Mouse (Mus musculus): ENCODE measurements around the gene Hddc3. TPM values are rescaled to one million over a fixed set of nuclear protein-coding genes. Genes with fewer than 3 reads are reported as not detected.

Hddc3 gene
- total and polyA plus RNA-seq, 3 experiments, result 30.0 to 47.7 (median 39.9) TPM

GRCm38 (mm10) chr7:80368635-80369421 lies 25.9 kb downstream of the Hddc3 start:
- WGBS, result 45% methylated on average over 20 of the region's 20 CpGs
- TF ChIP-seq EP300 (IDR thresholded peaks at IDR 0.05; ENCODE audit: insufficient read depth, low read depth, low read length) (no peak), CTCF (IDR thresholded peaks at IDR 0.05) (no peak), POLR2A (IDR thresholded peaks at IDR 0.05; ENCODE audit: insufficient read depth, low read depth, low read length) (no peak)
- no peak overlapping the region for H3K9ac ChIP-seq (ENCODE audit: low read depth, low read length)
- no peak overlapping the region for H3K4me3 ChIP-seq
- peaks cover 9% of the 10 kb centered on the region for H3K4me1 ChIP-seq (ENCODE audit: control insufficient read depth, insufficient read depth, low read length)
- H3K36me3 ChIP-seq (ENCODE audit: control insufficient read depth, insufficient read depth, low read length), result no peaks in the 10 kb centered on the region
- no peaks in the 10 kb centered on the region for H3K27me3 ChIP-seq (ENCODE audit: control insufficient read depth, insufficient read depth, low read length)
- DNase-seq, result no peak
- no peaks in the 10 kb centered on the region for H3K79me2 ChIP-seq (replicated peaks; ENCODE audit: control insufficient read depth, insufficient read depth, low read length)
- intact Hi-C loops (cut with DNase I), result no loop called here
- no peak overlapping the region for H3K27ac ChIP-seq

- 70% methylated on average over 5 of the region's 5 CpGs for WGBS
Measured at GRCm38 (mm10) chr7:80369461-80369860, 26.6 kb downstream of the Hddc3 start.

GRCm38 (mm10) chr7:80369967-80370431 lies 27.1 kb downstream of the Hddc3 start:
- Histone ChIP-seq H3K79me2 (replicated peaks; ENCODE audit: control insufficient read depth, insufficient read depth, low read length) (no peaks in the 10 kb centered on the region), H3K36me3 (ENCODE audit: control insufficient read depth, insufficient read depth, low read length) (no peaks in the 10 kb centered on the region), H3K4me3 (peak overlapping the region; percentile 85), H3K9ac (ENCODE audit: low read depth, low read length) (peak overlapping the region; percentile 92), H3K27me3 (ENCODE audit: control insufficient read depth, insufficient read depth, low read length) (no peaks in the 10 kb centered on the region), H3K4me1 (ENCODE audit: control insufficient read depth, insufficient read depth, low read length) (peaks cover 9% of the 10 kb centered on the region), H3K27ac (peak overlapping the region; percentile 82)
- DNase-seq, result no peak
- intact Hi-C loops (cut with DNase I), result loop anchor here (1.0 kb wide), 1 partner anchor 29 kb away; the partner anchor contains the start of gene Unc45a
- WGBS, result 37% methylated on average over 4 of the region's 4 CpGs
- TF ChIP-seq POLR2A (IDR thresholded peaks at IDR 0.05; ENCODE audit: insufficient read depth, low read depth, low read length) (no peak), CTCF (IDR thresholded peaks at IDR 0.05) (no peak), EP300 (IDR thresholded peaks at IDR 0.05; ENCODE audit: insufficient read depth, low read depth, low read length) (no peak)

More at GRCm38 (mm10) chr7:80369461-80369860, 26.6 kb downstream of the Hddc3 start:
- Histone ChIP-seq H3K9ac (ENCODE audit: low read depth, low read length) (no peak overlapping the region), H3K79me2 (replicated peaks; ENCODE audit: control insufficient read depth, insufficient read depth, low read length) (no peaks in the 10 kb centered on the region), H3K4me3 (no peak overlapping the region), H3K27me3 (ENCODE audit: control insufficient read depth, insufficient read depth, low read length) (no peaks in the 10 kb centered on the region), H3K4me1 (ENCODE audit: control insufficient read depth, insufficient read depth, low read length) (peaks cover 9% of the 10 kb centered on the region), H3K36me3 (ENCODE audit: control insufficient read depth, insufficient read depth, low read length) (no peaks in the 10 kb centered on the region), H3K27ac (no peak overlapping the region)
- intact Hi-C loops (cut with DNase I), result no loop called here
- TF ChIP-seq POLR2A (IDR thresholded peaks at IDR 0.05; ENCODE audit: insufficient read depth, low read depth, low read length) (no peak), CTCF (IDR thresholded peaks at IDR 0.05) (no peak), EP300 (IDR thresholded peaks at IDR 0.05; ENCODE audit: insufficient read depth, low read depth, low read length) (no peak)
- DNase-seq, result no peak

- no peaks in the 10 kb centered on the region for H3K79me2 ChIP-seq (replicated peaks; ENCODE audit: control insufficient read depth, insufficient read depth, low read length)
- peak; percentile 87 for DNase-seq
- H3K4me3 ChIP-seq, result peak overlapping the region; percentile 85
- peaks cover 9% of the 10 kb centered on the region for H3K4me1 ChIP-seq (ENCODE audit: control insufficient read depth, insufficient read depth, low read length)
- H3K27ac ChIP-seq, result peak overlapping the region; percentile 82
- H3K9ac ChIP-seq (ENCODE audit: low read depth, low read length), result peak overlapping the region; percentile 92
- under 1% methylated on average over 31 of the region's 31 CpGs for WGBS
- H3K36me3 ChIP-seq (ENCODE audit: control insufficient read depth, insufficient read depth, low read length), result no peaks in the 10 kb centered on the region
- TF ChIP-seq POLR2A (IDR thresholded peaks at IDR 0.05; ENCODE audit: insufficient read depth, low read depth, low read length), result peak; percentile 54; the same call in 1 of the 2 replicates
- no peak for TF ChIP-seq CTCF (IDR thresholded peaks at IDR 0.05)
- H3K27me3 ChIP-seq (ENCODE audit: control insufficient read depth, insufficient read depth, low read length), result no peaks in the 10 kb centered on the region
- intact Hi-C loops (cut with DNase I), result loop anchor here (1.0 kb wide), 1 partner anchor 29 kb away; the partner anchor contains the start of gene Unc45a
Measured at GRCm38 (mm10) chr7:80370649-80371040, 27.7 kb downstream of the Hddc3 start.

GRCm38 (mm10) chr7:80371041-80371751 lies 28.3 kb downstream of the Hddc3 start, which contains the start of gene Man2a2:
TSS of gene Man2a2 (minus strand) at chr7:80371375.
- WGBS, result 1% methylated on average over 80 of the region's 86 CpGs
- Histone ChIP-seq H3K4me3 (peak within 1 kb of the TSS; percentile 85), H3K4me1 (ENCODE audit: control insufficient read depth, insufficient read depth, low read length) (peaks cover 9% of the 10 kb centered on the region), H3K9ac (ENCODE audit: low read depth, low read length) (peak within 1 kb of the TSS; percentile 92), H3K79me2 (replicated peaks; ENCODE audit: control insufficient read depth, insufficient read depth, low read length) (no peaks in the 10 kb centered on the region), H3K27me3 (ENCODE audit: control insufficient read depth, insufficient read depth, low read length) (no peaks in the 10 kb centered on the region), H3K36me3 (ENCODE audit: control insufficient read depth, insufficient read depth, low read length) (no peaks in the 10 kb centered on the region), H3K27ac (peak within 1 kb of the TSS; percentile 82)
- peak; percentile 89 to 92 for DNase-seq
- intact Hi-C loops (cut with DNase I), result no loop called here
- TF ChIP-seq POLR2A (IDR thresholded peaks at IDR 0.05; ENCODE audit: insufficient read depth, low read depth, low read length), result no peak
- TF ChIP-seq EP300 (IDR thresholded peaks at IDR 0.05; ENCODE audit: insufficient read depth, low read depth, low read length), result no peak
- peak; percentile 84 for TF ChIP-seq CTCF (IDR thresholded peaks at IDR 0.05)

Data from heart, adult 2 months (tissue).